Comparison of ENCODE assay signal across 8 mouse cellular contexts in genomic region chr6:51489787-51490186, GRCm38 (mm10). TPM values are rescaled to one million over a fixed set of nuclear protein-coding genes. Genes with fewer than 3 reads are reported as not detected.
DNase-seq lines count a peak whose midpoint lies in the region; ATAC-seq lines count a peak whose summit lies in the region.
"Had no signal": no experiment of that assay in that cellular context is flagged by ENCODE, and none has a peak within 500 bp of the region (broad histone marks: within the 10 kb centered on the region; RNA-seq: fewer than 3 reads in every experiment).

No protein-coding gene starts in this region.

- H3K4me2 ChIP-seq in kidney, embryonic 16.5 days (replicated peaks; ENCODE audit: low read depth, low read length), result no peak overlapping the region
- H3K4me2 ChIP-seq: lung, embryonic 15.5 days had no signal

- H3K36me3 ChIP-seq in kidney, embryonic 16.5 days (ENCODE audit: insufficient read depth, low read length), result no peaks in the 10 kb centered on the region
- H3K36me3 ChIP-seq: lung, embryonic 15.5 days had no signal

- intact Hi-C loops in gastrocnemius, postnatal 14 days (cut with DNase I; ENCODE audit: low total_unique reads), result no loop called here

- DNase-seq in MN1 (ENCODE audit: low spot score), result peak; percentile 16
- peak; percentile 73 for DNase-seq in adrenal gland, postnatal 14 days
- DNase-seq in gastrocnemius, postnatal 14 days, result peak; percentile 78
- no peak for DNase-seq in layer of hippocampus, postnatal 25 days (ENCODE audit: extremely low spot score in 1 of 2, low spot score in 1 of 2)
- no peak for DNase-seq in retina, embryonic 14.5 days (ENCODE audit: low spot score)
- DNase-seq in layer of hippocampus, adult 9-11 months, result no peak

- no peak overlapping the region for H3K9ac ChIP-seq in kidney, embryonic 16.5 days (replicated peaks; ENCODE audit: low read length)
- H3K9ac ChIP-seq: lung, embryonic 15.5 days had no signal

- ATAC-seq in kidney, embryonic 16.5 days (ENCODE audit: low FRiP score, low TSS enrichment), result 0 out of 2 replicates have a peak, but pooled peaks have one; percentile 31

- 48% methylated on average over 2 of the region's 2 CpGs for WGBS in kidney, embryonic 16.5 days

- no peaks in the 10 kb centered on the region for H3K27me3 ChIP-seq in kidney, embryonic 16.5 days (ENCODE audit: insufficient read depth, low read length)
- H3K27me3 ChIP-seq: lung, embryonic 15.5 days had no signal

- H3K27ac ChIP-seq in kidney, embryonic 16.5 days (ENCODE audit: low read length), result no peak overlapping the region
- H3K27ac ChIP-seq: lung, embryonic 15.5 days had no signal

- H3K9me3 ChIP-seq in kidney, embryonic 16.5 days (ENCODE audit: low read length), result 0 out of 2 replicates have a peak, but pooled peaks cover 10% of the 10 kb centered on the region
- H3K9me3 ChIP-seq: lung, embryonic 15.5 days had no signal

- no peak overlapping the region for H3K4me3 ChIP-seq in kidney, embryonic 16.5 days (ENCODE audit: low read length)
- H3K4me3 ChIP-seq: lung, embryonic 15.5 days had no signal

- H3K4me1 ChIP-seq in kidney, embryonic 16.5 days (ENCODE audit: insufficient read depth, low read length), result no peaks in the 10 kb centered on the region
- H3K4me1 ChIP-seq: lung, embryonic 15.5 days had no signal

RNA-seq across cellular contexts. Expression of gene Cbx3, which starts 19.6 kb away (rescaled TPM):
- 111 and 114 TPM in 2 replicates for total RNA-seq in adrenal gland, postnatal 14 days (2021)
- total RNA-seq in gastrocnemius, postnatal 14 days (2021), result 10 to 100 TPM; 48.2 to 55.3 TPM
- polyA plus RNA-seq in kidney, embryonic 16.5 days (2015; fragmentation: Nextera tagmentation; extraction: Ambion mirVana), result 421 and 427 TPM in 2 replicates
- total RNA-seq in layer of hippocampus, postnatal 25 days (2021), result 100 to 1,000 TPM; 138 to 145 TPM

RNA-seq across cellular contexts. Expression of gene Hnrnpa2b1, which starts 20.1 kb away (rescaled TPM):
- 794 and 798 TPM in 2 replicates for total RNA-seq in adrenal gland, postnatal 14 days (2021)
- 100 to 1,000 TPM; 255 to 265 TPM for total RNA-seq in gastrocnemius, postnatal 14 days (2021)
- 1,832 and 2,078 TPM in 2 replicates for polyA plus RNA-seq in kidney, embryonic 16.5 days (2015; fragmentation: Nextera tagmentation; extraction: Ambion mirVana)
- total RNA-seq in layer of hippocampus, postnatal 25 days (2021), result 100 to 1,000 TPM; 444 to 529 TPM

RNA-seq across cellular contexts. Expression of gene Snx10, which starts 33.9 kb away (rescaled TPM):
- total RNA-seq in adrenal gland, postnatal 14 days (2021), result 51.6 and 57.2 TPM in 2 replicates
- total RNA-seq in gastrocnemius, postnatal 14 days (2021), result 1 to 10 TPM; 5.2 to 5.3 TPM
- 16.1 and 16.7 TPM in 2 replicates for polyA plus RNA-seq in kidney, embryonic 16.5 days (2015; fragmentation: Nextera tagmentation; extraction: Ambion mirVana)
- total RNA-seq in layer of hippocampus, postnatal 25 days (2021), result 100 to 1,000 TPM in 1 of 2 experiments, 10 to 100 TPM in 1; 99.1 to 114 TPM

RNA-seq across cellular contexts. Expression of gene Nfe2l3, which starts 57.3 kb away (rescaled TPM):
- total RNA-seq in adrenal gland, postnatal 14 days (2021), result 0.33 and 0.38 TPM in 2 replicates
- total RNA-seq in gastrocnemius, postnatal 14 days (2021), result under 1 TPM in 1 of 2 experiments, not detected in 1; 0.08 TPM
- polyA plus RNA-seq in kidney, embryonic 16.5 days (2015; fragmentation: Nextera tagmentation; extraction: Ambion mirVana), result 1.7 and 2.1 TPM in 2 replicates
- total RNA-seq in layer of hippocampus, postnatal 25 days (2021), result 1 to 10 TPM; 2.9 to 4.4 TPM

Comparison
In these comparisons a context has a peak if more than half of its experiments do, and no peak if none do; other contexts are left out.
1. DNase-seq: peak in MN1 (single experiment), adrenal gland, postnatal 14 days (single experiment) and gastrocnemius, postnatal 14 days (single experiment); none in layer of hippocampus, postnatal 25 days (0 of 2), retina, embryonic 14.5 days (single experiment) and layer of hippocampus, adult 9-11 months (single experiment).